Mouse (Mus musculus): ENCODE results near the gene Cnot6.

- TF ChIP-seq GATA1 (IDR thresholded peaks at IDR 0.05; ENCODE audit: borderline replicate concordance, low read length) (no peak), FLI1 (IDR thresholded peaks at IDR 0.05; ENCODE audit: low read length) (no peak)
Observed at GRCm38 (mm10) chr11:49702014-49702413, 10.5 kb downstream of the Cnot6 start.

All from megakaryocyte, embryonic 14.5 days (primary cell).